Mouse (Mus musculus) neural tube, embryonic 14.5 days (tissue): ENCODE results near the gene 1810055G02Rik. TPM values are rescaled to one million over a fixed set of nuclear protein-coding genes. Genes with fewer than 3 reads are reported as not detected.

Source experiments
- ATAC-seq: fragments of 200-750 bp; cut with Nextera tagmentation; 2 replicates; pipeline ENCODE4 v1.8.0; 2017; ENCODE audit warnings: low read depth, mild to moderate bottlenecking, moderate TSS enrichment, moderate library complexity
- H3K27ac ChIP-seq: fragments of 300-500 bp; sonication (generic); 2 replicates; pipeline ENCODE4 v1.5.1; 2014; ENCODE audit warnings: low read depth, mild to moderate bottlenecking, control low read depth, low read length, moderate library complexity, mixed read lengths
- H3K27me3 ChIP-seq: fragments of 300-500 bp; sonication (generic); 2 replicates; pipeline ENCODE4 v1.6.1; 2014; ENCODE audit warnings: low read length; ENCODE audit not compliant: control insufficient read depth, insufficient read depth
- H3K36me3 ChIP-seq: fragments of 300-500 bp; sonication (generic); 2 replicates; pipeline ENCODE4 v1.6.1; 2014; ENCODE audit warnings: low read length, mixed read lengths; ENCODE audit not compliant: control insufficient read depth, insufficient read depth
- H3K4me1 ChIP-seq: fragments of 300-500 bp; sonication (generic); 2 replicates; pipeline ENCODE4 v1.6.1; 2014; ENCODE audit warnings: low read length; ENCODE audit not compliant: control insufficient read depth, insufficient read depth
- H3K4me2 ChIP-seq: fragments of 300-500 bp; sonication (generic); 2 replicates; pipeline ENCODE4 v1.6.1; 2014; ENCODE audit warnings: mild to moderate bottlenecking, low read depth, low read length, control low read depth
- H3K4me3 ChIP-seq: fragments of 300-500 bp; sonication (generic); 2 replicates; pipeline ENCODE4 v1.5.1; 2014; ENCODE audit warnings: low read depth, low read length, control low read depth, mixed read lengths
- H3K9ac ChIP-seq: fragments of 300-500 bp; sonication (generic); replicated peaks from 2 replicates; pipeline ENCODE4 v1.6.1; 2014; ENCODE audit warnings: low read depth, mild to moderate bottlenecking, control low read depth, low read length, mixed read lengths
- H3K9me3 ChIP-seq: fragments of 300-500 bp; sonication (generic); 2 replicates; pipeline ENCODE4 v1.6.1; 2016; ENCODE audit warnings: low read length; ENCODE audit not compliant: control insufficient read depth
- WGBS: fragments of 180-500 bp; shearing (Covaris S2); extraction: QIAGEN DNeasy Blood & Tissue Kit; methylation state at CpG from one replicate; pipeline ENCODE4 v1.1.7; 2014; 5-methylcytosine and 5-hydroxymethylcytosine counted together
- polyA plus RNA-seq: library from polyadenylated mRNA; unstranded; fragments of >200 nt; fragmentation: Nextera tagmentation; extraction: Ambion mirVana; gene quantifications from 2 replicates; pipeline ENCODE4 v1.2.1, GENCODE M21; 2014

1810055G02Rik gene
- polyA plus RNA-seq, 1 experiment from 2014 or later, result 33.4 TPM

DNA sequence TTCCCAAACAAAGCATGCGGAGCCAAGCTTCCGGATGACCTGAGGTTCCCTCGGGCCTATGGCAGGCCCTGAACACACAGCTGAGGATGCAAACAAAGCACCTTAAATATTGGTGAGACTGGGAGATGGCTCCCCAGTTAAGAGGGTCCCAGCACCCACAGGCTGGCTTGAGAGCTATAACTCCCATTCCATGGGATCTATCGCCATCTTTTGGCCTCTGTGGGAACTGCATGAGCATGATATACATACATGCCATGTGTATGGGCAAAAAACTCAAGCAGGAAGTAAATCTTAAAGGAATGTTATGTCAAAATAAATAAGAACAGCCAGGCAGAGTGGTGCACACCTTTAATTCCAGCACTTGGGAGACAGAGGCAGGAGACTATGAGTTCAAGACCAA is 15.8 kb downstream of the 1810055G02Rik start:
- H3K27me3 ChIP-seq, result no peaks in the 10 kb centered on the region
- no peak for ATAC-seq
- H3K27ac ChIP-seq, result no peak overlapping the region
- no peaks in the 10 kb centered on the region for H3K36me3 ChIP-seq
- H3K4me3 ChIP-seq, result no peak overlapping the region
- H3K9me3 ChIP-seq, result no peaks in the 10 kb centered on the region
- peaks cover 3% of the 10 kb centered on the region; the same call in 1 of the 2 replicates for H3K4me1 ChIP-seq
- H3K4me2 ChIP-seq, result no peak overlapping the region
- no peak overlapping the region for H3K9ac ChIP-seq
- WGBS, result 80% methylated on average over 4 of the region's 4 CpGs

DNA sequence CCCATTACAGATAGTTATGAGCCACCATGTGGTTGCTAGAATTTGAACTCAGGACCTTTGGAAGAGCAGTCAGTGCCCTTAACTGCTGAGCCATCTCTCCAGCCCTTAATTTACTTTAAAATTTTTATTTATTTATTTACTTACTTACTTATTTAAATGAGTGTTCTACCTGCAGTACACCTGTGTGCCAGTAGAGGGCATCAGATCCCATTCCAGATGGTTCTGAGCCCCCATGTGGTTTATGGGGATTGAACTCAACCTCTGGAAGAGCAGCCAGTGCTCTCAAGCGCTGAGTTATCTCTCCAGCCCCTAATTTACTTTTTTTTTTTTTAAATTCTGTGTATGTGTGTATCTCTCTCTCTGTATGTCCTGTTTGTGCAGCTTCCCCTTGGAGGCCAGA is 16.7 kb downstream of the 1810055G02Rik start:
- no peak overlapping the region for H3K27ac ChIP-seq
- no peaks in the 10 kb centered on the region for H3K9me3 ChIP-seq
- H3K4me2 ChIP-seq, result no peak overlapping the region
- H3K27me3 ChIP-seq, result no peaks in the 10 kb centered on the region
- no peaks in the 10 kb centered on the region for H3K36me3 ChIP-seq
- no peak overlapping the region for H3K9ac ChIP-seq
- 16% methylated on average over 1 of the region's 1 CpGs for WGBS
- no peaks in the 10 kb centered on the region for H3K4me1 ChIP-seq
- no peak overlapping the region for H3K4me3 ChIP-seq
- no peak for ATAC-seq

DNA sequence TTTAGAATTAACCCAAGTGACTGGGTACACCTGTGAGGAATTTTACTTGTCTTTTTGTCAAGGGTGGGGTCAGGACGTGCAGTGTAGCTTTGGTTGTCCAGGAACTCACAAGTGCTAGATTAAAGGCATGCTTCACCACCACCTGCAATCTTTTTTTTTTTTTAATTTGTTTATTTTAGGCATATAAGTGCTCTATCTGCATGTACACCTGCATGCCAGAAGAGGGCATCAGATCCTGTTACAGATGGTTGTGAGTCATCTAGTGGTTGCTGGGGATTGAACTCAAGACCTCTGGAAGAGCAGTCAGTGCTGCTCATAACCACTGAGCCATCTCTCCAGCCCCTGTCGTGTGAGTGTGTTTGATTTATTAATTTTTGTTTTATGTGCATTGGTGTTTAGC is 20.8 kb downstream of the 1810055G02Rik start:
- Histone ChIP-seq H3K9ac (no peak overlapping the region), H3K27me3 (no peaks in the 10 kb centered on the region), H3K9me3 (no peaks in the 10 kb centered on the region), H3K4me2 (no peak overlapping the region), H3K4me1 (no peaks in the 10 kb centered on the region), H3K36me3 (no peaks in the 10 kb centered on the region), H3K4me3 (no peak overlapping the region), H3K27ac (no peak overlapping the region)
- WGBS, result 68% methylated on average over 2 of the region's 2 CpGs
- no peak for ATAC-seq

DNA sequence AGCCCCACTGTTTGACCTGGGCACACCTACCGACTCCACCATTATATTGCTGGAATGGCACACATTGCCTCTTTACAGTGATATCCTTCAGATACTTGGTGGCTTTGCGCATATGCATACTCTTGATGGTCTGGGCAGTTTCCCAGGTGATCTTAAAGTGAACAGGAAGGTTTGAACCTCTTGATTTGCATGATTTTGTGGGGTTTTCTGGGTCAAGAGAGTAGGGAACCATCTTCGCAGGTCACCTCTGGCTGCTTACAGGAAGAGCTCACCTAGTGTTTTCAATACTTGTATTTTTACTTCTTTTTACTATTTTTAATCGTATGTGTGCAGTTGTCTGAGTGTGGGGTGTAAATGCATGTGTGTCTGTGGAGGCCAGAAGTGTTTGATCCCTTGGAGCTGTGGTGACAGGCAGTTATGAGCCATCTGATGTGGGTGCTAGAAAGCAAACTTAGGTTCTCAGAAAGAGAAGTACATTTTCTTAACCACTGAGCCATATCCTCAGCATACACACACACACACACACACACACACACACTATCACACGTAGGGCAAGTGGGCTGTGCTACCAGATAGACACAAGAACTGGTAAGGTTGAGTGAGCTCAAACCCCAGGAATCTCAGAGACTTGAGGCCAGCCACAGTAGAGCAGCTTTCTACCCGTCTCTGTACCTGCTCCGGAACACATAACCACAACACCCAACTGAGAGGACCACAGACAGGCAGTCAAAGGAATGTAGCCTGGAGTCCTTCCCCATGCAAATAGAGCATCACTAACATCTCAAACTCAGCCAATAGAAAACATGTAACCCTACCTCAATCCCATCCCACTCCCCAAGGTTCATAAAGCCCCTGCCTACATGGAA is 22.9 kb downstream of the 1810055G02Rik start:
- no peak overlapping the region for H3K27ac ChIP-seq

DNA sequence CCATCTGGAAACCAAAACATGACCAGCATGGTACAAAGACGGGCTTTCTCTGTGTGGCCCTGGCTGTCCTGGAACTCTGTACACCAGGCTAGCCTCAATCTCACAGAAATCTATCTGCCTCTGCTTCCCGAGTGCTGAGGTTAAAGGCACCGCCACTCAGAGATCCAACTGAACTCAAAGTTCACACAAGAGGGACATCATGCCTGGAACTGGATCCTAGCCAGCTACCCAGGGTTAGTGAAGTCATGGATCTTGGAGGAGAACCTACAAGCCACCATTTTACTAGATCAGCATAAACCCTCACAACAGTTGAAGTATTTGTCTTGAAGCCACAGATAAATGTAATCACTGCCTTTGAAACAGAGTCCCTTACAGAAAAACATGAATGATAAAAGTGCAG is 27.9 kb downstream of the 1810055G02Rik start:
- H3K9me3 ChIP-seq, result no peaks in the 10 kb centered on the region
- 83% methylated on average over 3 of the region's 3 CpGs for WGBS
- no peaks in the 10 kb centered on the region for H3K4me1 ChIP-seq
- ATAC-seq, result no peak
- H3K27me3 ChIP-seq, result no peaks in the 10 kb centered on the region
- no peak overlapping the region for H3K9ac ChIP-seq
- no peak overlapping the region for H3K27ac ChIP-seq
- H3K4me3 ChIP-seq, result no peak overlapping the region
- H3K4me2 ChIP-seq, result no peak overlapping the region
- H3K36me3 ChIP-seq, result no peaks in the 10 kb centered on the region

More for the DNA sequence above, 22.9 kb downstream of the 1810055G02Rik start:
- Histone ChIP-seq H3K36me3 (no peaks in the 10 kb centered on the region), H3K4me2 (no peak overlapping the region), H3K4me3 (no peak overlapping the region), H3K27me3 (no peaks in the 10 kb centered on the region), H3K4me1 (no peaks in the 10 kb centered on the region), H3K9ac (no peak overlapping the region), H3K9me3 (no peaks in the 10 kb centered on the region)
- WGBS, result 82% methylated on average over 7 of the region's 7 CpGs
- no peak for ATAC-seq

DNA sequence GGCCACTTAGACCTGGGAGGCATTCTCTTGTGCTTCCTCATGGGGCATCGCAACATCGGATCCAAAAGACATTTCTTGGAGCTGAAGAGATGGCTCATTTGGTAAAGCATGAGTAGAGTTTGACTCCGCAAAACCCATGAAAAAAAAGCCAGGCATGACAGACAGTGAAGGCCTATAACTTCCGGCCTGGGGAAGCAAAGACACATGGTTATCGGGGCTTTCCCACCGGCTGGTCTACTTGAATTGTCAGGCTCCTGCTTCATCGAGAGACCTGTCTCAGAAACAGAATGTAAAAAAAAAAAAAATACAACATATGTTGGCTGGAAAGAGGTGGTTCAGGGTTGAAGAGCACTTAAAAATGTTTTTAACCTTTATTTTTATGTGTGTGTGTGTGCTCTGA is 31.6 kb downstream of the 1810055G02Rik start:
- H3K9me3 ChIP-seq, result no peaks in the 10 kb centered on the region
- H3K4me1 ChIP-seq, result 0 out of 2 replicates have a peak, but pooled peaks cover 8% of the 10 kb centered on the region
- ATAC-seq, result no peak
- H3K27ac ChIP-seq, result no peak overlapping the region
- WGBS, result 92% methylated on average over 7 of the region's 7 CpGs
- no peaks in the 10 kb centered on the region for H3K36me3 ChIP-seq
- H3K27me3 ChIP-seq, result no peaks in the 10 kb centered on the region
- H3K4me2 ChIP-seq, result no peak overlapping the region
- no peak overlapping the region for H3K4me3 ChIP-seq
- H3K9ac ChIP-seq, result no peak overlapping the region

DNA sequence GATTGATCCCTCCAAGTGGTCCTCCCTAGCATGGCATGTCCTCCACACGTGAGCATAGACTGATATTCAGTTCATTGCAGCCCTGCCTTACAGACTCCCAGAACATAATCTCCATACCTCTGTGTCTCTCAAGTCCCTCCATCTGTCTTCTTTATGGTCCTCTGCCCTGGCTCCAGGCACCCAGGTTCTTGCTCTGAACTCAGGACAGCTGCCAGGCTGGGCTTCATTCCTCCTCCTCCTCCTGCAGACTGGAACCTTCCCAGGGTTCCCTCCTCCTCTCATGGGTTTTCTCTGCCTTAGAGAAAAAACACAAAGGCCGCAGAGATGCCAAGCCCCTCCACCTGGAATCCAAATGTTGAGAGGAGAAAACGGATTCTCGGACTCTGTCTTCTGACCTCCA is 34.6 kb downstream of the 1810055G02Rik start:
- peak; percentile 25 for ATAC-seq
- H3K9me3 ChIP-seq, result no peaks in the 10 kb centered on the region
- H3K27ac ChIP-seq, result peak overlapping the region; percentile 48
- H3K4me3 ChIP-seq, result no peak overlapping the region
- H3K4me2 ChIP-seq, result peak overlapping the region; percentile 30
- 0 out of 2 replicates have a peak, but pooled peaks cover 8% of the 10 kb centered on the region for H3K4me1 ChIP-seq
- WGBS, result 47% methylated on average over 4 of the region's 4 CpGs
- no peaks in the 10 kb centered on the region for H3K27me3 ChIP-seq
- H3K9ac ChIP-seq, result 0 out of 2 replicates have a peak overlapping the region, but pooled peaks have one; percentile 32
- no peaks in the 10 kb centered on the region for H3K36me3 ChIP-seq

DNA sequence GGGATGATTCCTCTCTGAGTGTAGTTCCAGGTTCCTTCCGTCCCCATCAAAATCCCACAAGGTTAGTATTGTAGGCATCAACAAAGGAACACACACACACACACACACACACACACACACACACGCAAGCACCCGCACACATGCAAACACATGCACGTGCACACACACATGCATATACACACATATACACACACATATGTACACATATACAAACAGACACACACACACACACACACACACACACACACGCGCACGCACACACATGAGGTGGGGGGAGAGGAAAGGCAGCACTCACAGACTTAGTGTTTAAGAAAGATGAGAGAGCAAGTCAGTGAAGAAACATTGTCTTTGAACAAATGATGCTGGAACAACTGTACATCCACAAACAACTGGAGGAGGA is 35.3 kb downstream of the 1810055G02Rik start:
- Histone ChIP-seq H3K27ac (peak overlapping the region; percentile 44; the same call in 1 of the 2 replicates), H3K4me1 (0 out of 2 replicates have a peak, but pooled peaks cover 8% of the 10 kb centered on the region), H3K9me3 (no peaks in the 10 kb centered on the region), H3K36me3 (no peaks in the 10 kb centered on the region), H3K27me3 (no peaks in the 10 kb centered on the region), H3K4me3 (peak overlapping the region; percentile 48; the same call in 1 of the 2 replicates), H3K9ac (no peak overlapping the region; the same call in 1 of the 2 replicates), H3K4me2 (peak overlapping the region; percentile 54)
- ATAC-seq, result peak; percentile 60; the same call in 1 of the 2 replicates
- WGBS, result 78% methylated on average over 7 of the region's 7 CpGs

DNA sequence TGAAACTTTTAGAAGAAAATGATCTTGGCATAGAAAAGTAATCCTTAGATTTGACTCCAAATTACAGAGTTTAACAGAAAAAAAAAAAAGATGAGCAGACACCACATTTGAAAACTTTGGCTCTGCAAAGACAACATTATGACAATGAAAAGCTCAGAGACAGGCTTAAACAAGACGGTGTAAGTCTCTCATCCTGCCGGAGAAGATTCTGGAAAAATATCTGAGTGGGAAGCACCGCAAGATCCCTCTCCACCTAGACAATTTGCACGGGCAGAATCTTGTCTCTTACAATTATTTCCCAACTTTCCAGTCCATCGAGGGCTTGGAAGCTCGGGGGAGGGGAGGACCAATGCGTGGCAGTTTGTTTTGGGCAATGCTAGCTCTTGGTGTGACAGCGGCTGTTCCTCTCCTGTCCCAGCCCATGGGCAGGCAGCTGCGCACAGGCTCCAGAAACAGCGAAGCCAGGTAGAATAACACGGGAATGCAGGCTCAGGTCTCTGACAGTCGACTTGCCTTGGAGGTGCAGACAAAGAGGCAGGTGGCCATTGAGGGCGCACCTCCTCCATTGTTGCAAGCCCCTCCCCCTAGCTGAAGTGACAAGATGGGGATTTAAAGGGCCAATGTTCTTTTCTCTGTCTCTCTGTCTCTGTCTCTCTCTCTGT is 35.9 kb downstream of the 1810055G02Rik start:
- ATAC-seq, result peak; percentile 74
- H3K27ac ChIP-seq, result peak overlapping the region; percentile 93
- H3K4me2 ChIP-seq, result peak overlapping the region; percentile 54
- no peaks in the 10 kb centered on the region for H3K9me3 ChIP-seq
- H3K9ac ChIP-seq, result peak overlapping the region; percentile 74
- peak overlapping the region; percentile 48 for H3K4me3 ChIP-seq
- H3K4me1 ChIP-seq, result 0 out of 2 replicates have a peak, but pooled peaks cover 8% of the 10 kb centered on the region
- H3K36me3 ChIP-seq, result no peaks in the 10 kb centered on the region
- no peaks in the 10 kb centered on the region for H3K27me3 ChIP-seq
- 6% methylated on average over 13 of the region's 13 CpGs for WGBS
